ENCODE assay signal across 12 mouse cellular contexts in genomic region chr13:45088796-45089221, GRCm38 (mm10). TPM values are rescaled to one million over a fixed set of nuclear protein-coding genes. Genes with fewer than 3 reads are reported as not detected.
DNase-seq lines count a peak whose midpoint lies in the region; ATAC-seq and TF ChIP-seq lines count a peak whose summit lies in the region.
"Had no signal": no experiment of that assay in that cellular context is flagged by ENCODE, and none has a peak within 500 bp of the region (broad histone marks: within the 10 kb centered on the region; RNA-seq: fewer than 3 reads in every experiment).

No protein-coding gene starts in this region.

- no peak overlapping the region for H3K4me3 ChIP-seq in heart, postnatal 0 days (ENCODE audit: low read depth, low read length)
- H3K4me3 ChIP-seq in embryonic facial prominence, embryonic 14.5 days (ENCODE audit: low read depth, low read length) = no peak overlapping the region
- H3K4me3 ChIP-seq in forebrain, embryonic 13.5 days = no peak overlapping the region
- H3K4me3 ChIP-seq in forebrain, embryonic 16.5 days (replicated peaks; ENCODE audit: low read length) = no peak overlapping the region
- H3K4me3 ChIP-seq in forebrain, embryonic 15.5 days = no peak overlapping the region
- H3K4me3 ChIP-seq: limb, embryonic 13.5 days had no signal

- 12% methylated on average over 2 of the region's 2 CpGs for WGBS in heart, postnatal 0 days
- 18% methylated on average over 2 of the region's 2 CpGs for WGBS in embryonic facial prominence, embryonic 14.5 days
- 76% methylated on average over 2 of the region's 2 CpGs for WGBS in forebrain, embryonic 13.5 days
- 82% methylated on average over 2 of the region's 2 CpGs for WGBS in forebrain, embryonic 16.5 days
- 71% methylated on average over 2 of the region's 2 CpGs for WGBS in forebrain, embryonic 15.5 days

- peak; percentile 10 for DNase-seq in heart, postnatal 0 days (ENCODE audit: low spot score)
- no peak for DNase-seq in heart, postnatal 14 days
- peak; percentile 24 for DNase-seq in embryonic facial prominence, embryonic 14.5 days (ENCODE audit: low spot score)
- DNase-seq in kidney, postnatal 36 days = peak; percentile 80 to 87
- peak; percentile 41 for DNase-seq in mesoderm, embryonic 11.5 days (ENCODE audit: low read depth, low spot score)
- DNase-seq: cerebellum, adult 9-11 months had no signal

- no peaks in the 10 kb centered on the region for H3K9me3 ChIP-seq in heart, postnatal 0 days (replicated peaks; ENCODE audit: control insufficient read depth, low read length)
- H3K9me3 ChIP-seq in embryonic facial prominence, embryonic 14.5 days (ENCODE audit: control insufficient read depth, low read length) = no peaks in the 10 kb centered on the region
- no peaks in the 10 kb centered on the region for H3K9me3 ChIP-seq in forebrain, embryonic 13.5 days (replicated peaks)
- H3K9me3 ChIP-seq in forebrain, embryonic 16.5 days (ENCODE audit: control insufficient read depth, low read length) = no peaks in the 10 kb centered on the region
- H3K9me3 ChIP-seq in forebrain, embryonic 15.5 days = no peaks in the 10 kb centered on the region
- H3K9me3 ChIP-seq: limb, embryonic 13.5 days had no signal

- H3K4me2 ChIP-seq in heart, postnatal 0 days (ENCODE audit: low read depth, low read length) = no peak overlapping the region
- H3K4me2 ChIP-seq in embryonic facial prominence, embryonic 14.5 days (ENCODE audit: low read depth, low read length) = no peak overlapping the region
- H3K4me2 ChIP-seq in forebrain, embryonic 13.5 days = no peak overlapping the region
- H3K4me2 ChIP-seq in forebrain, embryonic 16.5 days (ENCODE audit: low read length) = no peak overlapping the region
- no peak overlapping the region for H3K4me2 ChIP-seq in forebrain, embryonic 15.5 days (replicated peaks)
- H3K4me2 ChIP-seq: limb, embryonic 13.5 days had no signal

- no peak overlapping the region for H3K27ac ChIP-seq in heart, postnatal 0 days (ENCODE audit: low read depth)
- H3K27ac ChIP-seq in embryonic facial prominence, embryonic 14.5 days (replicated peaks; ENCODE audit: low read depth, low read length) = no peak overlapping the region
- no peak overlapping the region for H3K27ac ChIP-seq in forebrain, embryonic 13.5 days
- no peak overlapping the region for H3K27ac ChIP-seq in forebrain, embryonic 16.5 days (ENCODE audit: low read length)
- H3K27ac ChIP-seq in forebrain, embryonic 15.5 days (replicated peaks) = no peak overlapping the region
- H3K27ac ChIP-seq: limb, embryonic 13.5 days had no signal

- no peak for TF ChIP-seq CTCF in heart, postnatal 0 days (IDR thresholded peaks at IDR 0.05; ENCODE audit: low read depth)

- intact Hi-C loops in heart, postnatal 14 days (cut with DNase I) = no loop called here

- no peak for TF ChIP-seq EP300 in heart, postnatal 0 days (IDR thresholded peaks at IDR 0.05; ENCODE audit: low read depth)

- H3K4me1 ChIP-seq in heart, postnatal 0 days (ENCODE audit: control insufficient read depth, insufficient read depth) = peaks cover 6% of the 10 kb centered on the region
- H3K4me1 ChIP-seq in embryonic facial prominence, embryonic 14.5 days (ENCODE audit: control insufficient read depth, insufficient read depth, low read length) = peaks cover 4% of the 10 kb centered on the region; the same call in 1 of the 2 replicates
- H3K4me1 ChIP-seq in forebrain, embryonic 13.5 days = no peaks in the 10 kb centered on the region
- H3K4me1 ChIP-seq in forebrain, embryonic 16.5 days (replicated peaks; ENCODE audit: control insufficient read depth, insufficient read depth, low read length) = 0 out of 2 replicates have a peak, but pooled peaks cover under 1% of the 10 kb centered on the region
- H3K4me1 ChIP-seq in forebrain, embryonic 15.5 days = 0 out of 2 replicates have a peak, but pooled peaks cover 2% of the 10 kb centered on the region

- no peaks in the 10 kb centered on the region for H3K36me3 ChIP-seq in heart, postnatal 0 days (replicated peaks; ENCODE audit: control insufficient read depth, insufficient read depth, low read length)
- no peaks in the 10 kb centered on the region for H3K36me3 ChIP-seq in embryonic facial prominence, embryonic 14.5 days (ENCODE audit: control insufficient read depth, insufficient read depth, low read length)
- no peaks in the 10 kb centered on the region for H3K36me3 ChIP-seq in forebrain, embryonic 13.5 days (ENCODE audit: poor library complexity, severe bottlenecking)
- H3K36me3 ChIP-seq in forebrain, embryonic 16.5 days (ENCODE audit: control insufficient read depth, insufficient read depth) = no peaks in the 10 kb centered on the region
- no peaks in the 10 kb centered on the region for H3K36me3 ChIP-seq in forebrain, embryonic 15.5 days
- H3K36me3 ChIP-seq: limb, embryonic 13.5 days had no signal

- H3K27me3 ChIP-seq in heart, postnatal 0 days (ENCODE audit: control insufficient read depth, insufficient read depth, low read length) = 0 out of 2 replicates have a peak, but pooled peaks cover 4% of the 10 kb centered on the region
- H3K27me3 ChIP-seq in embryonic facial prominence, embryonic 14.5 days (replicated peaks; ENCODE audit: control insufficient read depth, insufficient read depth, low read length) = no peaks in the 10 kb centered on the region
- H3K27me3 ChIP-seq in forebrain, embryonic 13.5 days = no peaks in the 10 kb centered on the region
- no peaks in the 10 kb centered on the region for H3K27me3 ChIP-seq in forebrain, embryonic 16.5 days (replicated peaks; ENCODE audit: control insufficient read depth, insufficient read depth, low read length)
- no peaks in the 10 kb centered on the region for H3K27me3 ChIP-seq in forebrain, embryonic 15.5 days

- no peak overlapping the region for H3K9ac ChIP-seq in heart, postnatal 0 days (replicated peaks; ENCODE audit: low read depth, low read length)
- no peak overlapping the region for H3K9ac ChIP-seq in embryonic facial prominence, embryonic 14.5 days (ENCODE audit: low read depth, low read length)
- no peak overlapping the region for H3K9ac ChIP-seq in forebrain, embryonic 13.5 days
- H3K9ac ChIP-seq in forebrain, embryonic 16.5 days (replicated peaks; ENCODE audit: low read depth, low read length) = no peak overlapping the region
- H3K9ac ChIP-seq in forebrain, embryonic 15.5 days (replicated peaks) = no peak overlapping the region
- H3K9ac ChIP-seq: limb, embryonic 13.5 days had no signal

- no peak for ATAC-seq in heart, postnatal 0 days (ENCODE audit: insufficient read depth, low read depth)
- ATAC-seq in embryonic facial prominence, embryonic 14.5 days (ENCODE audit: low read depth) = no peak; the same call in 1 of the 2 replicates
- ATAC-seq in forebrain, embryonic 13.5 days = no peak
- ATAC-seq in forebrain, embryonic 16.5 days = no peak
- ATAC-seq in forebrain, embryonic 15.5 days (replicated peaks) = no peak
- ATAC-seq: activated CD4-positive, CD25-positive, alpha-beta regulatory T cell, adult 4 months; inflammation-experienced regulatory T-cells, adult 6 months had no signal

RNA-seq across cellular contexts. Expression of gene Gm9817, which starts 10.3 kb away (rescaled TPM):
- total RNA-seq in heart, postnatal 0 days (2014; rRNA removed; ENCODE audit: low replicate concordance) = not detected in 2 replicates
- polyA plus RNA-seq in heart, postnatal 0 days (2015; fragmentation: Nextera tagmentation; extraction: Ambion mirVana) = 0.11 TPM in 1 of 2 replicates, not detected in the other
- total RNA-seq in heart, postnatal 14 days (2021) = not detected
- 0.17 TPM in 1 of 2 replicates, not detected in the other for polyA plus RNA-seq in embryonic facial prominence, embryonic 14.5 days (2014; fragmentation: Nextera tagmentation; extraction: Ambion mirVana)
- polyA plus RNA-seq in forebrain, embryonic 13.5 days (2015; fragmentation: Nextera tagmentation; extraction: Ambion mirVana) = not detected in 2 replicates
- not detected in 2 replicates for polyA plus RNA-seq in forebrain, embryonic 16.5 days (2015; fragmentation: Nextera tagmentation; extraction: Ambion mirVana)
- 0.18 TPM in 1 of 2 replicates, not detected in the other for polyA plus RNA-seq in forebrain, embryonic 15.5 days (2015; fragmentation: Nextera tagmentation; extraction: Ambion mirVana)
- polyA plus RNA-seq: limb, embryonic 13.5 days had no signal

Comparison
In these comparisons a context has a peak if more than half of its experiments do, and no peak if none do; other contexts are left out.
1. DNase-seq: peak in heart, postnatal 0 days (single experiment), embryonic facial prominence, embryonic 14.5 days (single experiment), kidney, postnatal 36 days (2 of 2) and mesoderm, embryonic 11.5 days (single experiment); none in heart, postnatal 14 days (0 of 2).